Mouse (Mus musculus) kidney, adult 9 months (tissue): Measurements from ENCODE around the gene Gm595.

Source experiments
- DNase-seq: peaks from one replicate; pipeline ENCODE4 v3.0.0; 2022

Gm595 gene

DNA sequence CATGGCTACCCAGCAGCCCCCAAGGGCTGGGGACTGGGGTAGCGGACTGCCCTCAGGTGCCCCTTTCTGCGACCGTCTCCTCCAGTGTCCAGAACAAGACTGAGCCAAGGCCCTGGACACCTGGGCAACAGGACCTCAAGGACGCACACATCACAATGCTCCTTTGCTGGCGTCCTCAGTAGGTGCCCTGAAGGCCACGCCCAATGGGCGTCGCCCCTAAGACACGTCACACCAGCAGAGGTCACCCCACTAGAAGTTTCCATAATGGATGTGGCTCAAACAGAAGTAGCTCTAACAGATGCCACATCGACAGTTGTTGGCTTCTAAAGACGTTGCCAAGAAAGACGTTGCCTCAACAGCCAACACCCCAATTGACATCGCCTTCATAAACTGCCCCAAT lies at the start of gene Gm595:
TSS of gene Gm595 (minus strand) at position 101 of the 400 bp plus-strand sequence.
- no peak for DNase-seq

GRCm38 (mm10) chrX:48908421-48908820 lies 30.9 kb upstream of the Gm595 start:
- DNase-seq = no peak

DNA sequence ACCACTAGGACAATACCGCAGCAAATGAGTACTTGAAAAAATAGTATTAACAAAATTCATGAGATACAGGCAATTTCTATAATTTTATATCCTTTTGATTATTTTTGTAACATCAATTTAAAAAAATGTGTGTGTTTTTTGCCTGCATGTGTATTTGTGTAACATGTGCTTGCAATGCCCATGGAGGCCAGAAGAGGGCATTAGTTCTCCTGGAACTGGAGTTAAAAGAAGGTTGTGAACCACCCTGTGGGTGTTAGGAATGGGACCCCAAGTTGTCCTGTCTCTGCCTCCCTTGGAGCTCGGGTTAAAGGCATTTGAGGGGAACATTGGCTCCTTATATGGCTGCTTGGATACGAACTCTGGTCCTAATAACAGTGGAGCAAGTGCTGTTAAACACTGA lies 26.2 kb upstream of the Gm595 start:
- no peak for DNase-seq

DNA sequence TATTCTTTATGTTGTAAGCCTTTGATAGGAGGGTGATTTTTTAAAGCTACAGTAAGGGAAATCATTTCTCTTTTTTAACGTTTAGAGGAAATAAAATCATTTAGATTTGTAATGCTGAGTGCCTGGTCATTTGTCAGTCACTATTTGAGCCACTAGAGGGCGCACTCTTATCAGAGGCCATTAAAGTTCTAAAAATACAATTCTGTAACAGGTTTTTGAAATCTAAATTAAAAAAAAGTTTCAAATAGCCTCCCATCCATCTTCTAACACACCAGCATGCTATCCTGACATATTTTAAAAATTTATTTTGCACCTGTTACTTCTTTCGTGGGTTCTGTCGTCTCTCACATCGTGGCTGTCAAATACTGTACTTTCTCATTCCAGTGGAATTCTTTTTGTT lies 22.0 kb upstream of the Gm595 start:
- peak; percentile 20 for DNase-seq

GRCm38 (mm10) chrX:48896803-48897202 lies 19.3 kb upstream of the Gm595 start:
- DNase-seq = no peak

DNA sequence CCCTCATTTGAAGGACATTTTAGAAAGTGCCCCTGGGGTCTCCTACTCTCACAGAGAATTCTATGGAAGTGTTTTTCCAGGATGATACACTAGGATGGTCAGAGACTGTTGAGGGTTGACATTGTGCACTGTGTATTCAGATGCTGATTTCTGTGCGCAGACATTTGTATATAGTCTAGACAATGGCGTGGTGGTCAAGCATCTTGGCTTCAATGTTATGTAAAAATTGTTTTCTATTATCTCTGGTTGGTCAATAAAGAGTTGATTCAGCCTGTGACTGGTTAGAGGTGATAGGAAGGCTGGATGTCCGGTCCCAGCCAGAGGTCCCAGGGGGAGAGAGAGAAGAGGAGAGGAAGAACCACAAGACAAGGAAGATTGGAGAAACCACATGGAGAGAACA lies 16.4 kb upstream of the Gm595 start:
- no peak for DNase-seq

GRCm38 (mm10) chrX:48890259-48890658 lies 12.7 kb upstream of the Gm595 start:
- no peak for DNase-seq

GRCm38 (mm10) chrX:48884615-48885014 lies 7.1 kb upstream of the Gm595 start:
- DNase-seq = no peak
